Mouse (Mus musculus) ZHBTc4 (cell line): ENCODE measurements around the gene Taf1b.
A peak's percentile ranks its signal among the peaks of the same experiment; 100 is the strongest.

ENCODE experiments used
- DNase-seq: peaks from one replicate; pipeline ENCODE4 v3.0.0-alpha.2; 2011; ENCODE audit warnings: low read depth, low spot score

Taf1b gene

GRCm38 (mm10) chr12:24552531-24552930, 54.4 kb downstream of the Taf1b start:
- no peak for DNase-seq

- DNase-seq, result no peak
Observed at GRCm38 (mm10) chr12:24555976-24556375, 57.8 kb downstream of the Taf1b start.

- no peak for DNase-seq
Observed at GRCm38 (mm10) chr12:24563395-24563960, 65.3 kb downstream of the Taf1b start.

GRCm38 (mm10) chr12:24565311-24565710, 67.2 kb downstream of the Taf1b start:
- peak; percentile 48 for DNase-seq

GRCm38 (mm10) chr12:24567606-24568005, 69.4 kb downstream of the Taf1b start:
- DNase-seq, result no peak

- DNase-seq, result peak; percentile 98
Observed at GRCm38 (mm10) chr12:24571523-24572392, 73.6 kb downstream of the Taf1b start, which contains the start of gene Grhl1. TSS of gene Grhl1 (plus strand) at chr12:24572283.

- peak; percentile 11 for DNase-seq
Observed at GRCm38 (mm10) chr12:24572421-24573274, 74.5 kb downstream of the Taf1b start.

- DNase-seq, result no peak
Observed at GRCm38 (mm10) chr12:24573275-24573580, 75.1 kb downstream of the Taf1b start.

GRCm38 (mm10) chr12:24574870-24575269, 76.7 kb downstream of the Taf1b start:
- no peak for DNase-seq

- no peak for DNase-seq
Observed at GRCm38 (mm10) chr12:24580452-24580851, 82.3 kb downstream of the Taf1b start.

GRCm38 (mm10) chr12:24580996-24581683, 83.0 kb downstream of the Taf1b start:
- no peak for DNase-seq

GRCm38 (mm10) chr12:24583653-24584052, 85.5 kb downstream of the Taf1b start:
- DNase-seq, result no peak

GRCm38 (mm10) chr12:24584835-24585234, 86.7 kb downstream of the Taf1b start:
- no peak for DNase-seq

GRCm38 (mm10) chr12:24586193-24586592, 88.0 kb downstream of the Taf1b start:
- no peak for DNase-seq

- peak; percentile 82 for DNase-seq
Observed at GRCm38 (mm10) chr12:24590371-24590770, 92.2 kb downstream of the Taf1b start.

- DNase-seq, result no peak
Observed at GRCm38 (mm10) chr12:24592055-24592454, 93.9 kb downstream of the Taf1b start.

- DNase-seq, result peak; percentile 87
Observed at GRCm38 (mm10) chr12:24592956-24593672, 95.0 kb downstream of the Taf1b start.

GRCm38 (mm10) chr12:24597376-24597775, 99.2 kb downstream of the Taf1b start:
- no peak for DNase-seq

- no peak for DNase-seq
Observed at GRCm38 (mm10) chr12:24599366-24599895, 101.3 kb downstream of the Taf1b start.

- DNase-seq, result no peak
Observed at GRCm38 (mm10) chr12:24600074-24600473, 101.9 kb downstream of the Taf1b start.

GRCm38 (mm10) chr12:24600806-24601205, 102.6 kb downstream of the Taf1b start:
- peak; percentile 91 for DNase-seq
